Mouse (Mus musculus): ENCODE results near the gene Ank3. TPM values are rescaled to one million over a fixed set of nuclear protein-coding genes. Genes with fewer than 3 reads are reported as not detected.

Gene Ank3
- polyA plus RNA-seq, 1 experiment from 2014 or later: 24.5 TPM

DNA sequence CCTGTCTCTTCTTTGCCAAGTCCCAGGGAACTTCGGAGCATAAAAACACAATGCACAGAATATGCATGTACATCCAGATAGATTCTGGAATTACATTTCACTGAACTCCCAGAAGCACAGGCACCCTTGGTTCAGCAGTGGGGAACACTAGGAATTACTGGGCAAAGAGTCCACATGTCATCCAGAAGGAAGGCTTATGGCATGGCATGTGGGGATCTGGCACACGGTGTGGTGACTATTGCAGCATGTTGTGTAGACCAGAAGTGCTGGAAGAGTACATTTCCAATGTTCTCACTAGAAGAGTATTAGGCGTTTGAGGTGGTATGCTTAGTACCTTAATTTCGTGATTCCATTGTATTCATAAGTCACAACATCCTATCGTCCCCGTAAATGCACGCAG, 422.7 kb downstream of the Ank3 start:
- DNase-seq (ENCODE audit: low spot score) (no peak), ATAC-seq (no peak)
- WGBS: 86% methylated on average over 7 of the region's 7 CpGs
- Histone ChIP-seq H3K4me1 (ENCODE audit: insufficient read depth, low read depth, low read length) (no peaks in the 10 kb centered on the region), H3K9ac (replicated peaks; ENCODE audit: low read depth) (no peak overlapping the region), H3K27me3 (replicated peaks; ENCODE audit: insufficient read depth, low read length) (no peaks in the 10 kb centered on the region), H3K36me3 (ENCODE audit: insufficient read depth, low read length) (no peaks in the 10 kb centered on the region), H3K4me3 (ENCODE audit: low read depth, low read length) (no peak overlapping the region), H3K9me3 (ENCODE audit: low read length) (no peaks in the 10 kb centered on the region), H3K27ac (ENCODE audit: low read length) (no peak overlapping the region), H3K4me2 (replicated peaks; ENCODE audit: low read depth, low read length) (no peak overlapping the region)
- TF ChIP-seq CTCF (IDR thresholded peaks at IDR 0.05): no peak
- TF ChIP-seq EP300 (IDR thresholded peaks at IDR 0.05): no peak

DNA sequence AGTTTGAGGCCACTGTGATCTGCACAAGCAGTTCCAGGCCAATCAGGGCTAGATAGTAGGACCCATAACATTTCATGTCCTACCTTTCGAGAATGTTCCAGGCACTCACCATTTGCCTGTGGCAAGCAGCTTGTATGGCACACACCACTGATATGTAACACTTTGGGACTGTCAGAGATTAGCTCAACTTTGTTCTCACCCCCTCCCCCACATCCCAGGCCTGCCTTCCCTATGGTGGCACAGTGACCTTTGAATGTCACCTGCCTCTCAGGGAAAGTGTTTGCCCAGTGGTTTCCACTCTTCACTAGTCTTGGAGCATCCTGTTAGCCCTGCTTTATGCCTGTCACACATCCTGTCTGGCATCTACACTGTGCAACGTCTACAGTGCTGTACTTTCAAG, 430.2 kb downstream of the Ank3 start:
- H3K27ac ChIP-seq (ENCODE audit: low read length): peak overlapping the region; percentile 71
- WGBS: 45% methylated on average over 2 of the region's 2 CpGs
- TF ChIP-seq EP300 (IDR thresholded peaks at IDR 0.05): no peak

DNA sequence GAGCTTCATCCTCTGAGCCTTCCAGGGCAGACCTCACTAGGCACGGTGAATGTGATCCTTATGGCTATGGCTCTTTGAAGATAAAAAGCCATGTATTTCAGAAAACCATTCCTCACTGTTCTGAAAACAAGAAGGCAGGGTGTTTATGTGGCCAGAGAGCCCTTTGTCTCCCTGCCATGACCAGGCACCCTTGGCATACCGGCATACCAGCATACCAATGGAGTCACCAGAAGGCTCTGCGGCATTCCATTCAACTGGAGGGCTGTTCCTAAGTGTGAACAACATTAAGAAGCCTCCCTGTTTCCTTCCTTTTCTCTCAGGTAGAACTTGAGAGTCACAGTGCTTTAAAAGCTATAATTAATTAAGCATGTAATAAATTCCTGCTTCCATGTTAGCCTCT, 430.7 kb downstream of the Ank3 start:
- DNase-seq (ENCODE audit: low spot score) (peak; percentile 75), ATAC-seq (peak; percentile 94)
- H3K9ac ChIP-seq (replicated peaks; ENCODE audit: low read depth): no peak overlapping the region
- H3K9me3 ChIP-seq (ENCODE audit: low read length): no peaks in the 10 kb centered on the region
- peak; percentile 84 for TF ChIP-seq EP300 (IDR thresholded peaks at IDR 0.05)
- TF ChIP-seq CTCF (IDR thresholded peaks at IDR 0.05): no peak
- H3K36me3 ChIP-seq (ENCODE audit: insufficient read depth, low read length): no peaks in the 10 kb centered on the region
- 51% methylated on average over 3 of the region's 3 CpGs for WGBS
- H3K27ac ChIP-seq (ENCODE audit: low read length): peak overlapping the region; percentile 71
- no peak overlapping the region for H3K4me2 ChIP-seq (replicated peaks; ENCODE audit: low read depth, low read length)
- H3K4me3 ChIP-seq (ENCODE audit: low read depth, low read length): no peak overlapping the region
- no peaks in the 10 kb centered on the region for H3K27me3 ChIP-seq (replicated peaks; ENCODE audit: insufficient read depth, low read length)
- H3K4me1 ChIP-seq (ENCODE audit: insufficient read depth, low read depth, low read length): peaks cover 11% of the 10 kb centered on the region; the same call in 1 of the 2 replicates

More for the DNA sequence above, 430.2 kb downstream of the Ank3 start:
- Histone ChIP-seq H3K9me3 (ENCODE audit: low read length) (no peaks in the 10 kb centered on the region), H3K36me3 (ENCODE audit: insufficient read depth, low read length) (no peaks in the 10 kb centered on the region), H3K27me3 (replicated peaks; ENCODE audit: insufficient read depth, low read length) (no peaks in the 10 kb centered on the region), H3K4me3 (ENCODE audit: low read depth, low read length) (no peak overlapping the region), H3K4me2 (replicated peaks; ENCODE audit: low read depth, low read length) (no peak overlapping the region), H3K9ac (replicated peaks; ENCODE audit: low read depth) (no peak overlapping the region), H3K4me1 (ENCODE audit: insufficient read depth, low read depth, low read length) (peaks cover 11% of the 10 kb centered on the region; the same call in 1 of the 2 replicates)
- DNase-seq (ENCODE audit: low spot score): peak; percentile 22
- peak; percentile 62 for ATAC-seq

DNA sequence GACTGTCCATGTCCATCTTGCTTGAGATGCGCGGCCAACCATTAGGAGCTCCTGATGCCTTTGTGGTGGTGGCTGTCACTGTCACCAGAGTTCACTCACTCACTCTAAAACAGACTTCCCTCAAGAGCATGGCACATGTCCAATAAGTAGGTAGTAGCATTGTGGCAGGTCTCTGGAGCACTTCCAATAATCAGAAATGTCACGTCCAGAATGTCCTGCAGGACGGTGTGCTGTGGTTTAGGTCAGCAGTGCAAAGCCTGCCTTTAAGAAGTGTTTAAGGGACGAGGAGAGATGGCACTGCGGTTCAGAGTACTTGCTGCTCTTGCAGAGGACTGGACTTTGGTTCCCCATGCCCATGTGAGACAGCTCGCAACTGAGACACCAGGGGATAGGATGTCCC, 433.0 kb downstream of the Ank3 start:
- no peak overlapping the region for H3K9ac ChIP-seq (replicated peaks; ENCODE audit: low read depth)
- H3K27ac ChIP-seq (ENCODE audit: low read length): no peak overlapping the region
- DNase-seq (ENCODE audit: low spot score): no peak
- no peaks in the 10 kb centered on the region for H3K36me3 ChIP-seq (ENCODE audit: insufficient read depth, low read length)
- no peak for ATAC-seq
- H3K4me2 ChIP-seq (replicated peaks; ENCODE audit: low read depth, low read length): no peak overlapping the region
- no peaks in the 10 kb centered on the region for H3K27me3 ChIP-seq (replicated peaks; ENCODE audit: insufficient read depth, low read length)
- TF ChIP-seq EP300 (IDR thresholded peaks at IDR 0.05) (no peak), CTCF (IDR thresholded peaks at IDR 0.05) (no peak)
- H3K4me3 ChIP-seq (ENCODE audit: low read depth, low read length): no peak overlapping the region
- H3K9me3 ChIP-seq (ENCODE audit: low read length): no peaks in the 10 kb centered on the region
- 60% methylated on average over 7 of the region's 7 CpGs for WGBS
- H3K4me1 ChIP-seq (ENCODE audit: insufficient read depth, low read depth, low read length): peaks cover 11% of the 10 kb centered on the region

DNA sequence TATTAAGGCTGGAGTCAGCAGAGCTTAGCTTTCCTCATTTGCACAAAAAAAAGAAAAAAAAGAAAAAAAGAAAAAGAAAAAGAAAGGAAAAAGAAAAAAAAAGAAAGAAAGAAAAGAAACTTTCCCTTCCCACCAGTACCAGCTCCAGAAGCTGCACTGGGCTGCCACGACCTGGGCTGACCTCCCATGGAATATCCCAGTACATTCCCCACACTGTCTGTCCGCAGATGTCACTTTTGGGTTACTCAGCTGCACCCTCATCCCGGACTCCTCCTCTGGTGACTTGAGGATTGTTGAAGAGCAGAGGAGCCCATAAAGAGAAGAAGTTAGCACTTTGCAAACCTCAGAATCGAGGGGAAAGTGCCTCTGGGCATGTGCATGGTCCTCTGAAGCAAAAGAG, 433.7 kb downstream of the Ank3 start:
- no peaks in the 10 kb centered on the region for H3K27me3 ChIP-seq (replicated peaks; ENCODE audit: insufficient read depth, low read length)
- no peaks in the 10 kb centered on the region for H3K36me3 ChIP-seq (ENCODE audit: insufficient read depth, low read length)
- no peak overlapping the region for H3K27ac ChIP-seq (ENCODE audit: low read length)
- H3K9me3 ChIP-seq (ENCODE audit: low read length): no peaks in the 10 kb centered on the region
- WGBS: 63% methylated on average over 4 of the region's 4 CpGs
- H3K4me2 ChIP-seq (replicated peaks; ENCODE audit: low read depth, low read length): no peak overlapping the region
- no peak for ATAC-seq
- no peak for TF ChIP-seq EP300 (IDR thresholded peaks at IDR 0.05)
- TF ChIP-seq CTCF (IDR thresholded peaks at IDR 0.05): no peak
- H3K4me3 ChIP-seq (ENCODE audit: low read depth, low read length): no peak overlapping the region
- no peak overlapping the region for H3K9ac ChIP-seq (replicated peaks; ENCODE audit: low read depth)
- DNase-seq (ENCODE audit: low spot score): no peak
- H3K4me1 ChIP-seq (ENCODE audit: insufficient read depth, low read depth, low read length): peaks cover 11% of the 10 kb centered on the region

DNA sequence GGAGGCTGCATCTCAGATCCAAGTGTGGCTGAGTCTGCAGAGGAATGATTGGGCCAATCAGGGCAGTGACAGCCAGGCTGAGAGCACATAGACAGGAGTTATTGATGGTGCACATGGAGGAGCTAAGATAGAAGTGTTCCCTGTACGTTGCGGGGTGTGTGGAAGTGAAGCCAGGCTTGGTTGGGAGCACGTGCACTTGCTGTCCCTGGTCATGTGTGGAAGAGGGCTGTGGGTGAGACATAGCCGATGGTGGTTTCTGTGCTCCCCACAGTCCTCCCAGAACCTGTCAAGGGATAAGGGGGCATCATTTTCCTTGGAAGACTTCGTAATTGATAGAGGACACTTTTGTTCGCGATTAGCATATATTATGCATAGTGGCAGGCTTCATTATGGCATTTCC, 434.2 kb downstream of the Ank3 start:
- no peaks in the 10 kb centered on the region for H3K36me3 ChIP-seq (ENCODE audit: insufficient read depth, low read length)
- no peak overlapping the region for H3K27ac ChIP-seq (ENCODE audit: low read length)
- no peak for DNase-seq (ENCODE audit: low spot score)
- H3K4me1 ChIP-seq (ENCODE audit: insufficient read depth, low read depth, low read length): peaks cover 11% of the 10 kb centered on the region
- no peaks in the 10 kb centered on the region for H3K27me3 ChIP-seq (replicated peaks; ENCODE audit: insufficient read depth, low read length)
- no peak overlapping the region for H3K4me3 ChIP-seq (ENCODE audit: low read depth, low read length)
- no peak overlapping the region for H3K9ac ChIP-seq (replicated peaks; ENCODE audit: low read depth)
- no peak for TF ChIP-seq EP300 (IDR thresholded peaks at IDR 0.05)
- no peak for TF ChIP-seq CTCF (IDR thresholded peaks at IDR 0.05)
- no peaks in the 10 kb centered on the region for H3K9me3 ChIP-seq (ENCODE audit: low read length)
- H3K4me2 ChIP-seq (replicated peaks; ENCODE audit: low read depth, low read length): no peak overlapping the region
- no peak for ATAC-seq
- 90% methylated on average over 7 of the region's 7 CpGs for WGBS

DNA sequence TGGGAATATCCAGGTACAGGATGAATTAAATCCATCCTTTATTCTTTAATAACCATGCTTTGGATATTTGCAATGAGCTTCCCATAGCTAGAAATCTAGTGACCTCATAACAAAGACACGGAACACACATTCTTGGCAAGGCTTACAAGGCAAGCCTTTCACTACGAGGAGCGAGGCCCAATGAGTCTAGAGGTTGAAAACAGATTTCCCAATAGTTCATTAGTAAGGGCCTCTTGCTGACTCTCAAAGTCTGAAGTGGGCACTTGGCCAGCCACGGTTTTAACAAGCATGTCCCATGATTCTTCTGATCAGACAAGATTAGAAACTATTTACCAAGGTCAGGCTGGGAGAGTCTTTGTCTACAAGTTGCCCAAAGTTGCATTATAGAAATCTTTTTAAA, 436.1 kb downstream of the Ank3 start:
- H3K4me3 ChIP-seq (ENCODE audit: low read depth, low read length): no peak overlapping the region
- H3K27me3 ChIP-seq (replicated peaks; ENCODE audit: insufficient read depth, low read length): no peaks in the 10 kb centered on the region
- H3K4me2 ChIP-seq (replicated peaks; ENCODE audit: low read depth, low read length): no peak overlapping the region
- peak; percentile 97 for DNase-seq (ENCODE audit: low spot score)
- ATAC-seq: peak; percentile 96
- peaks cover 11% of the 10 kb centered on the region for H3K4me1 ChIP-seq (ENCODE audit: insufficient read depth, low read depth, low read length)
- no peak overlapping the region for H3K9ac ChIP-seq (replicated peaks; ENCODE audit: low read depth)
- 24% methylated on average over 4 of the region's 4 CpGs for WGBS
- no peak overlapping the region for H3K27ac ChIP-seq (ENCODE audit: low read length)
- no peaks in the 10 kb centered on the region for H3K9me3 ChIP-seq (ENCODE audit: low read length)
- no peaks in the 10 kb centered on the region for H3K36me3 ChIP-seq (ENCODE audit: insufficient read depth, low read length)
- TF ChIP-seq CTCF (IDR thresholded peaks at IDR 0.05): no peak
- peak; percentile 97 for TF ChIP-seq EP300 (IDR thresholded peaks at IDR 0.05)

Data from lung, postnatal 0 days (tissue).